30 mouse cellular contexts compared by ENCODE assay signal in genomic region chr9:39654756-39655396, GRCm38 (mm10). TPM values are rescaled to one million over a fixed set of nuclear protein-coding genes. Genes with fewer than 3 reads are reported as not detected.
DNase-seq lines count a peak whose midpoint lies in the region; ATAC-seq lines count a peak whose summit lies in the region.
"Had no signal": no experiment of that assay in that cellular context is flagged by ENCODE, and none has a peak within 500 bp of the region (broad histone marks: within the 10 kb centered on the region; RNA-seq: fewer than 3 reads in every experiment).

No protein-coding gene starts in this region.

- no peaks in the 10 kb centered on the region for H3K4me1 ChIP-seq in forebrain, embryonic 16.5 days (replicated peaks; ENCODE audit: control insufficient read depth, insufficient read depth, low read length)
- no peaks in the 10 kb centered on the region for H3K4me1 ChIP-seq in forebrain, embryonic 12.5 days
- H3K4me1 ChIP-seq: heart, embryonic 15.5 days; neural tube, embryonic 13.5 days had no signal

- no peaks in the 10 kb centered on the region for H3K9me3 ChIP-seq in forebrain, embryonic 16.5 days (ENCODE audit: control insufficient read depth, low read length)
- H3K9me3 ChIP-seq in forebrain, embryonic 12.5 days, result no peaks in the 10 kb centered on the region
- H3K9me3 ChIP-seq: heart, embryonic 15.5 days; neural tube, embryonic 13.5 days had no signal

- H3K36me3 ChIP-seq in forebrain, embryonic 16.5 days (ENCODE audit: control insufficient read depth, insufficient read depth), result no peaks in the 10 kb centered on the region
- H3K36me3 ChIP-seq in forebrain, embryonic 12.5 days (replicated peaks), result no peaks in the 10 kb centered on the region
- H3K36me3 ChIP-seq: heart, embryonic 15.5 days; neural tube, embryonic 13.5 days had no signal

- H3K27me3 ChIP-seq in forebrain, embryonic 16.5 days (replicated peaks; ENCODE audit: control insufficient read depth, insufficient read depth, low read length), result no peaks in the 10 kb centered on the region
- no peaks in the 10 kb centered on the region for H3K27me3 ChIP-seq in forebrain, embryonic 12.5 days
- H3K27me3 ChIP-seq: heart, embryonic 15.5 days; neural tube, embryonic 13.5 days had no signal

- no peak overlapping the region for H3K4me3 ChIP-seq in forebrain, embryonic 16.5 days (replicated peaks; ENCODE audit: low read length)
- H3K4me3 ChIP-seq in forebrain, embryonic 12.5 days (replicated peaks), result no peak overlapping the region
- H3K4me3 ChIP-seq: gastrocnemius, adult 2 months; heart, embryonic 15.5 days; myocyte; neural tube, embryonic 13.5 days had no signal

- DNase-seq in layer of hippocampus, adult 11-12 months (ENCODE audit: low spot score), result peak; percentile 28
- DNase-seq in layer of hippocampus, postnatal 10 days (ENCODE audit: low spot score in 2 of 2), result no peak
- peak; percentile 28 to 33 for DNase-seq in right cerebral cortex, postnatal 10 days (ENCODE audit: low spot score in 2 of 2)
- DNase-seq in right cerebral cortex, postnatal 14 days, result no peak
- no peak for DNase-seq in gastrocnemius, postnatal 25 days
- DNase-seq in frontal cortex, postnatal 14 days (ENCODE audit: low spot score in 2 of 2), result no peak
- DNase-seq: adrenal gland, postnatal 14 days; cerebellum, adult 9-10 months; gastrocnemius, adult 2 months; heart, postnatal 36 days; kidney, adult 2 months; lung, postnatal 4 days; right cerebral cortex, adult 18-20 months; thymus, adult 2 months had no signal

- no peak overlapping the region for H3K9ac ChIP-seq in forebrain, embryonic 16.5 days (replicated peaks; ENCODE audit: low read depth, low read length)
- no peak overlapping the region for H3K9ac ChIP-seq in forebrain, embryonic 12.5 days
- H3K9ac ChIP-seq: heart, embryonic 15.5 days; neural tube, embryonic 13.5 days had no signal

- peak; percentile 64 for ATAC-seq in forebrain, embryonic 16.5 days
- ATAC-seq in forebrain, embryonic 12.5 days (ENCODE audit: low FRiP score), result no peak

- 64% methylated on average over 6 of the region's 6 CpGs for WGBS in forebrain, embryonic 16.5 days
- 78% methylated on average over 6 of the region's 6 CpGs for WGBS in forebrain, embryonic 12.5 days

- H3K27ac ChIP-seq in forebrain, embryonic 16.5 days (ENCODE audit: low read length), result no peak overlapping the region
- no peak overlapping the region for H3K27ac ChIP-seq in forebrain, embryonic 12.5 days
- H3K27ac ChIP-seq: gastrocnemius, adult 2 months; heart, embryonic 15.5 days; kidney, postnatal 0 days; neural tube, embryonic 13.5 days had no signal

- H3K4me2 ChIP-seq in forebrain, embryonic 16.5 days (ENCODE audit: low read length), result no peak overlapping the region
- H3K4me2 ChIP-seq in forebrain, embryonic 12.5 days, result no peak overlapping the region
- H3K4me2 ChIP-seq: heart, embryonic 15.5 days; neural tube, embryonic 13.5 days had no signal

RNA-seq across cellular contexts. Expression of gene Olfr961, which starts 10.0 kb away (rescaled TPM):
- not detected in 2 replicates for polyA plus RNA-seq in forebrain, embryonic 16.5 days (2015; fragmentation: Nextera tagmentation; extraction: Ambion mirVana)
- not detected in 2 replicates for polyA plus RNA-seq in forebrain, embryonic 12.5 days (2016; fragmentation: Nextera tagmentation; extraction: Ambion mirVana)
- total RNA-seq in layer of hippocampus, postnatal 10 days (2021), result not detected
- total RNA-seq in gastrocnemius, postnatal 25 days (2021), result not detected
- total RNA-seq: adrenal gland, postnatal 14 days; gastrocnemius, adult 2 months; heart, postnatal 36 days; liver, adult 2 months had no signal
- polyA plus RNA-seq: embryonic facial prominence, embryonic 14.5 days; gonadal fat pad, adult 2 months; heart, embryonic 15.5 days; intestine, embryonic 14.5 days; kidney, adult 2 months; kidney, postnatal 0 days; large intestine, adult 2 months; limb, embryonic 11.5 days; liver, adult 2 months; liver, embryonic 16.5 days; lung, embryonic 16.5 days; myocyte; neural tube, embryonic 13.5 days; small intestine, adult 2 months; stomach, embryonic 16.5 days; thymus, adult 2 months had no signal

RNA-seq across cellular contexts. Expression of gene Olfr963, which starts 12.1 kb away (rescaled TPM):
- polyA plus RNA-seq in forebrain, embryonic 16.5 days (2015; fragmentation: Nextera tagmentation; extraction: Ambion mirVana), result not detected in 2 replicates
- polyA plus RNA-seq in forebrain, embryonic 12.5 days (2016; fragmentation: Nextera tagmentation; extraction: Ambion mirVana), result not detected in 2 replicates
- not detected for total RNA-seq in layer of hippocampus, postnatal 10 days (2021)
- not detected for total RNA-seq in gastrocnemius, postnatal 25 days (2021)
- total RNA-seq: adrenal gland, postnatal 14 days; gastrocnemius, adult 2 months; heart, postnatal 36 days; liver, adult 2 months had no signal
- polyA plus RNA-seq: embryonic facial prominence, embryonic 14.5 days; gonadal fat pad, adult 2 months; heart, embryonic 15.5 days; intestine, embryonic 14.5 days; kidney, adult 2 months; kidney, postnatal 0 days; large intestine, adult 2 months; limb, embryonic 11.5 days; liver, adult 2 months; liver, embryonic 16.5 days; lung, embryonic 16.5 days; myocyte; neural tube, embryonic 13.5 days; small intestine, adult 2 months; stomach, embryonic 16.5 days; thymus, adult 2 months had no signal

RNA-seq across cellular contexts. Expression of gene Olfr960, which starts 33.7 kb away (rescaled TPM):
- not detected in 2 replicates for polyA plus RNA-seq in forebrain, embryonic 16.5 days (2015; fragmentation: Nextera tagmentation; extraction: Ambion mirVana)
- polyA plus RNA-seq in forebrain, embryonic 12.5 days (2016; fragmentation: Nextera tagmentation; extraction: Ambion mirVana), result not detected in 2 replicates
- total RNA-seq in layer of hippocampus, postnatal 10 days (2021), result not detected
- not detected for total RNA-seq in gastrocnemius, postnatal 25 days (2021)
- total RNA-seq: adrenal gland, postnatal 14 days; gastrocnemius, adult 2 months; heart, postnatal 36 days; liver, adult 2 months had no signal
- polyA plus RNA-seq: embryonic facial prominence, embryonic 14.5 days; gonadal fat pad, adult 2 months; heart, embryonic 15.5 days; intestine, embryonic 14.5 days; kidney, adult 2 months; kidney, postnatal 0 days; large intestine, adult 2 months; limb, embryonic 11.5 days; liver, adult 2 months; liver, embryonic 16.5 days; lung, embryonic 16.5 days; myocyte; neural tube, embryonic 13.5 days; small intestine, adult 2 months; stomach, embryonic 16.5 days; thymus, adult 2 months had no signal

RNA-seq across cellular contexts. Expression of gene Olfr148, which starts 44.4 kb away (rescaled TPM):
- polyA plus RNA-seq in forebrain, embryonic 16.5 days (2015; fragmentation: Nextera tagmentation; extraction: Ambion mirVana), result not detected in 2 replicates
- polyA plus RNA-seq in forebrain, embryonic 12.5 days (2016; fragmentation: Nextera tagmentation; extraction: Ambion mirVana), result not detected in 2 replicates
- total RNA-seq in layer of hippocampus, postnatal 10 days (2021), result not detected
- total RNA-seq in gastrocnemius, postnatal 25 days (2021), result not detected
- total RNA-seq: adrenal gland, postnatal 14 days; gastrocnemius, adult 2 months; heart, postnatal 36 days; liver, adult 2 months had no signal
- polyA plus RNA-seq: embryonic facial prominence, embryonic 14.5 days; gonadal fat pad, adult 2 months; heart, embryonic 15.5 days; intestine, embryonic 14.5 days; kidney, adult 2 months; kidney, postnatal 0 days; large intestine, adult 2 months; limb, embryonic 11.5 days; liver, adult 2 months; liver, embryonic 16.5 days; lung, embryonic 16.5 days; myocyte; neural tube, embryonic 13.5 days; small intestine, adult 2 months; stomach, embryonic 16.5 days; thymus, adult 2 months had no signal

RNA-seq across cellular contexts. Expression of gene AW551984, which starts 50.7 kb away (rescaled TPM):
- polyA plus RNA-seq in forebrain, embryonic 16.5 days (2015; fragmentation: Nextera tagmentation; extraction: Ambion mirVana), result 36.8 and 73.0 TPM in 2 replicates
- 23.6 and 24.7 TPM in 2 replicates for polyA plus RNA-seq in forebrain, embryonic 12.5 days (2016; fragmentation: Nextera tagmentation; extraction: Ambion mirVana)
- total RNA-seq in layer of hippocampus, postnatal 10 days (2021), result 10 to 100 TPM; 28.2 to 34.9 TPM
- 1 to 10 TPM in 1 of 2 experiments, under 1 TPM in 1; 0.82 to 3.2 TPM for total RNA-seq in gastrocnemius, postnatal 25 days (2021)

Comparison
In these comparisons a context has a peak if more than half of its experiments do, and no peak if none do; other contexts are left out.
1. DNase-seq: peak in layer of hippocampus, adult 11-12 months (single experiment) and right cerebral cortex, postnatal 10 days (2 of 2); none in layer of hippocampus, postnatal 10 days (0 of 2), right cerebral cortex, postnatal 14 days (single experiment), gastrocnemius, postnatal 25 days (single experiment) and frontal cortex, postnatal 14 days (0 of 2).